ENCODE assay signal across 13 mouse cellular contexts in genomic region chr11:20743353-20743752, GRCm38 (mm10). TPM values are rescaled to one million over a fixed set of nuclear protein-coding genes. Genes with fewer than 3 reads are reported as not detected.
A peak's percentile ranks its signal among the peaks of the same experiment; 100 is the strongest.
DNase-seq lines count a peak whose midpoint lies in the region; ATAC-seq lines count a peak whose summit lies in the region.
"Had no signal": no experiment of that assay in that cellular context is flagged by ENCODE, and none has a peak within 500 bp of the region (broad histone marks: within the 10 kb centered on the region; RNA-seq: fewer than 3 reads in every experiment).

No protein-coding gene starts in this region.

- DNase-seq in CD4-positive, CD25-positive, alpha-beta regulatory T cell, adult 2 months (ENCODE audit: low read depth, low spot score): peak; percentile 37
- peak; percentile 32 for DNase-seq in CD4-positive helper T cell, adult 2 months (ENCODE audit: low read depth, low spot score)
- no peak for DNase-seq in testis, postnatal 14 days (ENCODE audit: low spot score)
- no peak for DNase-seq in retina, postnatal 1 day

- no peaks in the 10 kb centered on the region for H3K27me3 ChIP-seq in forebrain, embryonic 12.5 days
- H3K27me3 ChIP-seq: forebrain, embryonic 15.5 days; heart, embryonic 12.5 days; hindbrain, embryonic 15.5 days had no signal

- H3K9me3 ChIP-seq in forebrain, embryonic 12.5 days: no peaks in the 10 kb centered on the region
- H3K9me3 ChIP-seq: embryonic facial prominence, embryonic 10.5 days; forebrain, embryonic 15.5 days; heart, embryonic 12.5 days; hindbrain, embryonic 10.5 days; hindbrain, embryonic 15.5 days had no signal

- no peaks in the 10 kb centered on the region; the same call in 1 of the 2 replicates for H3K36me3 ChIP-seq in macrophage (ENCODE audit: inconsistent target)
- no peaks in the 10 kb centered on the region for H3K36me3 ChIP-seq in forebrain, embryonic 12.5 days (replicated peaks)
- H3K36me3 ChIP-seq: embryonic facial prominence, embryonic 10.5 days; forebrain, embryonic 15.5 days; heart, embryonic 12.5 days; hindbrain, embryonic 10.5 days; hindbrain, embryonic 15.5 days had no signal

- peaks cover 6% of the 10 kb centered on the region for H3K4me1 ChIP-seq in forebrain, embryonic 12.5 days
- H3K4me1 ChIP-seq: heart, embryonic 12.5 days had no signal

- H3K4me2 ChIP-seq in forebrain, embryonic 12.5 days: no peak overlapping the region
- H3K4me2 ChIP-seq: forebrain, embryonic 15.5 days; heart, embryonic 12.5 days had no signal

- no peak for ATAC-seq in CD4-positive, CD25-positive, alpha-beta regulatory T cell, adult 4 months
- no peak for ATAC-seq in forebrain, embryonic 12.5 days (ENCODE audit: low FRiP score)
- ATAC-seq: forebrain, embryonic 15.5 days; intestine, postnatal 0 days had no signal

- no peak overlapping the region for H3K9ac ChIP-seq in forebrain, embryonic 12.5 days
- H3K9ac ChIP-seq: forebrain, embryonic 15.5 days; heart, embryonic 12.5 days; hindbrain, embryonic 15.5 days had no signal

- peak overlapping the region; percentile 38; the same call in 1 of the 2 replicates for H3K4me3 ChIP-seq in macrophage (ENCODE audit: inconsistent target)
- H3K4me3 ChIP-seq in forebrain, embryonic 12.5 days (replicated peaks): no peak overlapping the region
- H3K4me3 ChIP-seq: forebrain, embryonic 15.5 days; heart, embryonic 12.5 days; hindbrain, embryonic 15.5 days had no signal

- peaks cover 24% of the 10 kb centered on the region for H3K79me2 ChIP-seq in macrophage (ENCODE audit: inconsistent target)

- H3K27ac ChIP-seq in macrophage: peak overlapping the region; percentile 97
- no peak overlapping the region for H3K27ac ChIP-seq in forebrain, embryonic 12.5 days
- H3K27ac ChIP-seq: forebrain, embryonic 15.5 days; hindbrain, embryonic 10.5 days had no signal

RNA-seq across cellular contexts. Expression of gene Aftph, which starts 2.0 kb away (rescaled TPM):
- polyA plus RNA-seq in CD4-positive, CD25-positive, alpha-beta regulatory T cell, adult 4 months (2017; shearing (Covaris generic)): 10 to 100 TPM; 43.3 to 57.5 TPM
- 100 to 1,000 TPM; 199 to 476 (median 357) TPM for total RNA-seq in macrophage (2018; cell fraction: chromatin; rRNA removed)
- 100 to 1,000 TPM in 12 of 26 experiments, 10 to 100 TPM in 14; 65.1 to 130 (median 93.2) TPM for total RNA-seq in macrophage (2018; cell fraction: cytosol; rRNA removed)
- 100 to 1,000 TPM; 149 to 347 (median 242) TPM for total RNA-seq in macrophage (2018; cell fraction: nucleus; rRNA removed)
- polyA plus RNA-seq in macrophage (2018): 44.1 to 131 TPM (median 73.3 TPM) in 3 replicates
- polyA plus RNA-seq in forebrain, embryonic 12.5 days (2016; fragmentation: Nextera tagmentation; extraction: Ambion mirVana): 34.2 TPM in 2 replicates

Comparison
In these comparisons a context has a peak if more than half of its experiments do, and no peak if none do; other contexts are left out.
1. DNase-seq: peak in CD4-positive, CD25-positive, alpha-beta regulatory T cell, adult 2 months (single experiment) and CD4-positive helper T cell, adult 2 months (single experiment); none in testis, postnatal 14 days (single experiment) and retina, postnatal 1 day (single experiment).